Mouse (Mus musculus) embryonic fibroblast, embryonic 13.5 days (primary cell): ENCODE data around the gene Map2k1.

Experiments used
- CTCF ChIP-seq: IDR thresholded peaks from 2 replicates; pipeline ENCODE4 v1.5.1; 2011; ENCODE audit warnings: mild to moderate bottlenecking, control low read depth, low read length, moderate library complexity, borderline replicate concordance; ENCODE audit not compliant: insufficient read depth
- POLR2A ChIP-seq: IDR thresholded peaks from 2 replicates; pipeline ENCODE4 v1.6.1; 2011; ENCODE audit warnings: low read depth, mild to moderate bottlenecking, control low read depth, low read length, moderate library complexity

DNA sequence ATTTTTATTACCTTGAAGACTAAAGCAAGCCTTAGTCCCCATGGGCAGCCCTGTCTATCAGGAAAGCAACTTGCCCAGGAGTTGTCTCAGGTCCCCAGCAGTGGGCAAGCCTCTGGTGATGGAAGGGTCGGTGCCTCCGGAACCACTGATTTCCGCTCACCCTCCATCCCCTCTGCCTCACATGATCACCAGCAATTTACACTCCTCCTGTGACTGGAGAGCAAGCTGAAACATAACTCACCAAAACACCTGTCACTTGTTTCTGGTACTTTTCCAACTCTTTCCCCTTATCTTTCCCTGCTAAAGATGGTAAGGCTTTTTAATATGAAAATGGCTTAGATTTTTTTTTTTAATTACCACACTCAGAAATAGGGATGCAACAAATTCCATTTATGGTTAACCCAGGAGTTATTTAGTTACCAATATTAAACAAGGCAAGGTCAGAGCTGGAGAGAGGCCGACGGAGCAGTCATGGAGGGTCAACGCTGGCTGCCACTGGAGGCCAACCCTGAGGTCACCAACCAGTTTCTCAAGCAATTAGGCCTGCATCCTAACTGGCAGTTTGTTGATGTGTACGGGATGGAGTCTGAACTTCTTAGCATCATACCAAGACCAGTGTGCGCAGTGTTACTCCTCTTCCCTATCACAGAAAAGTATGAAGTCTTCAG is 18.5 kb downstream of the Map2k1 start, which contains the start of gene Uchl4:
- TF ChIP-seq CTCF (no peak), POLR2A (no peak)
